In the genomic region with DNA sequence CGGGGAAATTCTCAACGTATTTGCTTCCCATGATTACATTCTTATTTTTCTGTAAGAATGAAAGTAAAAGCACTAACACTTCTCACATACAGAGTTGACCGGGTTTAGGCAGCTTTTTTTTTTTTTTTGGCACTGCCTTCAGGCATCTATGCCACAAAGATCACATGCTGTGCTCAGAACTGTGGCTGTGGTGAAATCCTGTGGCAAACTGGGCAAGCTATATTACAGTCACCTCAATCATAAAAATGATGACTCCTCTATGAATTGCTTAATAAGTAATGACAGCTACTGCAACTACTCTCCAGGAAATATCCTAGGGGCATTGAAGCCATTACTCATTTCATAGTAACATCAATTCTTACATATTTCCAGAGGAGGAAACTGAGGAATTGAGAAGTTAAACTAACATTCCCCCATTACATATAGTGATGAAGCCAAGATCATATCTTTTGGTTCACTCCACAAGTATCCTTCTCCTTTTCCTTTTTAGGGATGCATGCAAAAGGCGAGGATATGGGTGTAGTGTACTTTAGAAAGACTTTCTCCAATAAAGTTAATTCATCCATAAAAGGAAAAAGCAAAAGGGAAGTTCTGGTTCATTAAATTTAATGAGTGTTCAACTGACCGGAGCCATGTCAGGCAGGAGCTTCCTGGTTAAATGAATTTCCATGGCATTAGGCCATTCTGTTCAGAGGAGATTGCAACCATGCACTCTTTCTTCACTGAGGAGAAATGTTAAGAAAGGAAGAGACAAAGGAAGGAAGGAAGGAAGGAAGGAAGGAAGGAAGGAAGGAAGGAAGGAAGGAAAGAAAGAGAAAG, we compare ENCODE assay signal across 15 mouse cellular contexts.
A peak's percentile ranks its signal among the peaks of the same experiment; 100 is the strongest.
DNase-seq lines count a peak whose midpoint lies in the region; ATAC-seq and TF ChIP-seq lines count a peak whose summit lies in the region.
"Had no signal": no experiment of that assay in that cellular context is flagged by ENCODE, and none has a peak within 500 bp of the region (broad histone marks: within the 10 kb centered on the region; RNA-seq: fewer than 3 reads in every experiment).

No protein-coding gene starts in this region.

- no peak overlapping the region for H3K4me2 ChIP-seq in hindbrain, postnatal 0 days (ENCODE audit: low read depth, low read length)
- no peak overlapping the region for H3K4me2 ChIP-seq in hindbrain, embryonic 14.5 days (replicated peaks)
- H3K4me2 ChIP-seq: liver, embryonic 13.5 days; neural tube, embryonic 12.5 days had no signal

- H3K9me3 ChIP-seq in hindbrain, postnatal 0 days (ENCODE audit: low read length): no peaks in the 10 kb centered on the region
- H3K9me3 ChIP-seq in hindbrain, embryonic 14.5 days (ENCODE audit: control insufficient read depth, low read length): no peaks in the 10 kb centered on the region
- H3K9me3 ChIP-seq: liver, embryonic 13.5 days; neural tube, embryonic 12.5 days had no signal

- no peak overlapping the region for H3K9ac ChIP-seq in hindbrain, postnatal 0 days (replicated peaks; ENCODE audit: low read length)
- H3K9ac ChIP-seq in hindbrain, embryonic 14.5 days: no peak overlapping the region
- H3K9ac ChIP-seq: liver, embryonic 13.5 days; neural tube, embryonic 12.5 days had no signal

- no peak overlapping the region for H3K4me3 ChIP-seq in hindbrain, postnatal 0 days (ENCODE audit: low read length)
- H3K4me3 ChIP-seq in hindbrain, embryonic 14.5 days (replicated peaks; ENCODE audit: low read length): no peak overlapping the region
- H3K4me3 ChIP-seq: liver, embryonic 13.5 days; megakaryocyte, embryonic 14.5 days; neural tube, embryonic 12.5 days had no signal

- no peaks in the 10 kb centered on the region for H3K4me1 ChIP-seq in hindbrain, postnatal 0 days (ENCODE audit: insufficient read depth, low read length)
- no peaks in the 10 kb centered on the region for H3K4me1 ChIP-seq in hindbrain, embryonic 14.5 days (replicated peaks; ENCODE audit: control insufficient read depth, insufficient read depth, low read length)
- H3K4me1 ChIP-seq: liver, embryonic 13.5 days; megakaryocyte, embryonic 14.5 days; neural tube, embryonic 12.5 days had no signal

- H3K27me3 ChIP-seq in hindbrain, postnatal 0 days (ENCODE audit: insufficient read depth, low read length): no peaks in the 10 kb centered on the region
- no peaks in the 10 kb centered on the region for H3K27me3 ChIP-seq in hindbrain, embryonic 14.5 days (ENCODE audit: control insufficient read depth, insufficient read depth, low read length)
- H3K27me3 ChIP-seq: liver, embryonic 13.5 days; megakaryocyte, embryonic 14.5 days; neural tube, embryonic 12.5 days had no signal

- ATAC-seq in hindbrain, postnatal 0 days: no peak
- no peak for ATAC-seq in hindbrain, embryonic 14.5 days (ENCODE audit: low FRiP score)
- ATAC-seq: forebrain, embryonic 16.5 days; hindbrain, embryonic 16.5 days; lung, postnatal 0 days had no signal

- TF ChIP-seq CTCF in hindbrain, postnatal 0 days (IDR thresholded peaks at IDR 0.05; ENCODE audit: low read depth): no peak

- H3K36me3 ChIP-seq in hindbrain, postnatal 0 days (ENCODE audit: insufficient read depth, low read length): no peaks in the 10 kb centered on the region
- no peaks in the 10 kb centered on the region for H3K36me3 ChIP-seq in hindbrain, embryonic 14.5 days (replicated peaks; ENCODE audit: control insufficient read depth, insufficient read depth)
- H3K36me3 ChIP-seq: liver, embryonic 13.5 days; neural tube, embryonic 12.5 days had no signal

- peak; percentile 9 for DNase-seq in hindbrain, postnatal 0 days (ENCODE audit: low spot score)
- DNase-seq in hindbrain, embryonic 14.5 days (ENCODE audit: low spot score): no peak
- peak; percentile 11 for DNase-seq in retina, postnatal 1 day
- no peak for DNase-seq in retina, embryonic 14.5 days (ENCODE audit: low spot score)
- DNase-seq in brain, adult 2 months (ENCODE audit: low read depth, low spot score): peak; percentile 58
- DNase-seq in urinary bladder, adult 2 months (ENCODE audit: low spot score): no peak
- DNase-seq in thymus, adult 18-20 months: no peak
- DNase-seq: gastrocnemius, postnatal 10 days; liver, embryonic 13.5 days; thymus, adult 2 months had no signal

- WGBS in hindbrain, postnatal 0 days: 62% methylated on average over 5 of the region's 5 CpGs
- WGBS in hindbrain, embryonic 14.5 days: 72% methylated on average over 5 of the region's 5 CpGs

- H3K27ac ChIP-seq in hindbrain, postnatal 0 days: no peak overlapping the region
- no peak overlapping the region for H3K27ac ChIP-seq in hindbrain, embryonic 14.5 days
- H3K27ac ChIP-seq: liver, embryonic 13.5 days; neural tube, embryonic 12.5 days had no signal

Comparison
In these comparisons a context has a peak if more than half of its experiments do, and no peak if none do; other contexts are left out.
1. DNase-seq: peak in hindbrain, postnatal 0 days (single experiment), retina, postnatal 1 day (single experiment) and brain, adult 2 months (single experiment); none in hindbrain, embryonic 14.5 days (single experiment), retina, embryonic 14.5 days (single experiment), urinary bladder, adult 2 months (single experiment) and thymus, adult 18-20 months (0 of 2).